Mouse (Mus musculus) heart, embryonic 11.5 days (tissue): ENCODE data around the gene Sfmbt2. TPM values are rescaled to one million over a fixed set of nuclear protein-coding genes. Genes with fewer than 3 reads are reported as not detected.

Experiments
- ATAC-seq: fragments of 200-750 bp; cut with Nextera tagmentation; replicated peaks from 2 replicates; pipeline ENCODE4 v1.8.0; 2017; ENCODE audit warnings: moderate library complexity; ENCODE audit not compliant: insufficient number of reproducible peaks, low FRiP score, low TSS enrichment
- H3K27ac ChIP-seq: fragments of 300-500 bp; sonication (generic); 2 replicates; pipeline ENCODE4 v1.5.1; 2014; ENCODE audit warnings: mild to moderate bottlenecking, low read depth, low read length
- H3K27me3 ChIP-seq: fragments of 300-500 bp; sonication (generic); 2 replicates; pipeline ENCODE4 v1.6.1; 2014; ENCODE audit warnings: mild to moderate bottlenecking, low read length, mixed read lengths; ENCODE audit not compliant: control insufficient read depth, insufficient read depth
- H3K36me3 ChIP-seq: fragments of 300-500 bp; sonication (generic); 2 replicates; pipeline ENCODE4 v1.6.1; 2014; ENCODE audit warnings: mild to moderate bottlenecking, low read length, moderate library complexity, mixed read lengths; ENCODE audit not compliant: control insufficient read depth, insufficient read depth
- H3K4me1 ChIP-seq: fragments of 300-500 bp; sonication (generic); 2 replicates; pipeline ENCODE4 v1.6.1; 2014; ENCODE audit warnings: low read length; ENCODE audit not compliant: control insufficient read depth, insufficient read depth
- H3K4me2 ChIP-seq: fragments of 300-500 bp; sonication (generic); 2 replicates; pipeline ENCODE4 v1.6.1; 2014; ENCODE audit warnings: mild to moderate bottlenecking, moderate library complexity
- H3K4me3 ChIP-seq: fragments of 300-500 bp; sonication (generic); 2 replicates; pipeline ENCODE4 v1.5.1; 2014; ENCODE audit warnings: low read depth, low read length
- H3K9ac ChIP-seq: fragments of 300-500 bp; sonication (generic); 2 replicates; pipeline ENCODE4 v1.6.1; 2014; ENCODE audit warnings: mild to moderate bottlenecking, low read depth, low read length, moderate library complexity
- H3K9me3 ChIP-seq: fragments of 300-500 bp; sonication (generic); replicated peaks from 2 replicates; pipeline ENCODE4 v1.6.1; 2016; ENCODE audit warnings: low read length; ENCODE audit not compliant: control insufficient read depth
- WGBS: fragments of 180-500 bp; shearing (Covaris S2); extraction: QIAGEN DNeasy Blood & Tissue Kit; methylation state at CpG from one replicate; pipeline ENCODE4 v1.1.7; 2014; ENCODE audit not compliant: insufficient replicate concordance; 5-methylcytosine and 5-hydroxymethylcytosine counted together
- polyA plus RNA-seq: library from polyadenylated mRNA; unstranded; fragments of >200 nt; fragmentation: Nextera tagmentation; extraction: Ambion mirVana; gene quantifications from 2 replicates; pipeline ENCODE4 v1.2.1, GENCODE M21; 2014

Sfmbt2 gene
- polyA plus RNA-seq, 1 experiment from 2014 or later = 1.5 TPM

- ATAC-seq = no peak
- Histone ChIP-seq H3K9me3 (no peaks in the 10 kb centered on the region), H3K27me3 (peaks cover 35% of the 10 kb centered on the region), H3K4me1 (peaks cover under 1% of the 10 kb centered on the region; the same call in 1 of the 2 replicates), H3K9ac (no peak overlapping the region), H3K4me3 (no peak overlapping the region), H3K36me3 (no peaks in the 10 kb centered on the region), H3K27ac (no peak overlapping the region), H3K4me2 (no peak overlapping the region)
- WGBS = 31% methylated on average over 2 of the region's 2 CpGs
Measured at GRCm38 (mm10) chr2:10366284-10366683, 4.0 kb upstream of the Sfmbt2 start.

GRCm38 (mm10) chr2:10369676-10370075, 634 bp upstream of the Sfmbt2 start:
- H3K4me2 ChIP-seq = no peak overlapping the region
- 3% methylated on average over 8 of the region's 8 CpGs for WGBS
- H3K9me3 ChIP-seq = no peaks in the 10 kb centered on the region
- H3K27ac ChIP-seq = no peak overlapping the region
- H3K9ac ChIP-seq = no peak overlapping the region
- H3K4me3 ChIP-seq = no peak overlapping the region
- ATAC-seq = no peak
- peaks cover 42% of the 10 kb centered on the region for H3K27me3 ChIP-seq
- H3K4me1 ChIP-seq = peaks cover 6% of the 10 kb centered on the region
- H3K36me3 ChIP-seq = no peaks in the 10 kb centered on the region

- no peaks in the 10 kb centered on the region for H3K9me3 ChIP-seq
- H3K9ac ChIP-seq = no peak overlapping the region
- no peaks in the 10 kb centered on the region for H3K36me3 ChIP-seq
- 1% methylated on average over 26 of the region's 26 CpGs for WGBS
- H3K4me2 ChIP-seq = no peak overlapping the region
- no peak for ATAC-seq
- no peak overlapping the region for H3K27ac ChIP-seq
- H3K27me3 ChIP-seq = peaks cover 53% of the 10 kb centered on the region
- H3K4me1 ChIP-seq = peaks cover 6% of the 10 kb centered on the region
- no peak overlapping the region for H3K4me3 ChIP-seq
Measured at GRCm38 (mm10) chr2:10370687-10371458, 563 bp downstream of the Sfmbt2 start.

- Histone ChIP-seq H3K27ac (no peak overlapping the region), H3K9me3 (no peaks in the 10 kb centered on the region), H3K4me2 (peak overlapping the region; percentile 14; the same call in 1 of the 2 replicates), H3K27me3 (peaks cover 59% of the 10 kb centered on the region), H3K4me3 (peak overlapping the region; percentile 48; the same call in 1 of the 2 replicates), H3K9ac (no peak overlapping the region), H3K36me3 (no peaks in the 10 kb centered on the region), H3K4me1 (peaks cover 6% of the 10 kb centered on the region)
- 3% methylated on average over 16 of the region's 16 CpGs for WGBS
- no peak for ATAC-seq
Measured at GRCm38 (mm10) chr2:10371459-10371817, 1.1 kb downstream of the Sfmbt2 start.

GRCm38 (mm10) chr2:10371899-10372298, 1.6 kb downstream of the Sfmbt2 start:
- no peak overlapping the region for H3K27ac ChIP-seq
- no peak for ATAC-seq

GRCm38 (mm10) chr2:10372321-10372723, 2.0 kb downstream of the Sfmbt2 start:
- Histone ChIP-seq H3K27me3 (peaks cover 57% of the 10 kb centered on the region), H3K9ac (peak overlapping the region; percentile 64; the same call in 1 of the 2 replicates), H3K27ac (no peak overlapping the region), H3K4me3 (peak overlapping the region; percentile 48), H3K36me3 (no peaks in the 10 kb centered on the region), H3K4me1 (peaks cover 6% of the 10 kb centered on the region), H3K9me3 (no peaks in the 10 kb centered on the region), H3K4me2 (peak overlapping the region; percentile 97)
- ATAC-seq = peak; percentile 77
- WGBS = under 1% methylated on average over 31 of the region's 31 CpGs

More at GRCm38 (mm10) chr2:10371899-10372298, 1.6 kb downstream of the Sfmbt2 start:
- Histone ChIP-seq H3K9me3 (no peaks in the 10 kb centered on the region), H3K36me3 (no peaks in the 10 kb centered on the region), H3K9ac (no peak overlapping the region), H3K27me3 (peaks cover 60% of the 10 kb centered on the region), H3K4me3 (peak overlapping the region; percentile 48), H3K4me1 (peaks cover 6% of the 10 kb centered on the region), H3K4me2 (peak overlapping the region; percentile 97)
- WGBS = under 1% methylated on average over 12 of the region's 18 CpGs

- WGBS = under 1% methylated on average over 34 of the region's 35 CpGs
- Histone ChIP-seq H3K9me3 (no peaks in the 10 kb centered on the region), H3K36me3 (no peaks in the 10 kb centered on the region), H3K27ac (no peak overlapping the region), H3K4me2 (peak overlapping the region; percentile 97), H3K27me3 (peaks cover 55% of the 10 kb centered on the region), H3K4me1 (peaks cover 6% of the 10 kb centered on the region), H3K9ac (peak overlapping the region; percentile 64; the same call in 1 of the 2 replicates), H3K4me3 (peak overlapping the region; percentile 48)
- ATAC-seq = peak; percentile 28; the same call in 1 of the 2 replicates
Measured at GRCm38 (mm10) chr2:10372776-10373507, 2.6 kb downstream of the Sfmbt2 start.

- Histone ChIP-seq H3K36me3 (no peaks in the 10 kb centered on the region), H3K27me3 (peaks cover 48% of the 10 kb centered on the region), H3K4me1 (peaks cover 6% of the 10 kb centered on the region), H3K9me3 (no peaks in the 10 kb centered on the region), H3K4me3 (peak overlapping the region; percentile 48), H3K4me2 (peak overlapping the region; percentile 97), H3K27ac (no peak overlapping the region), H3K9ac (0 out of 2 replicates have a peak overlapping the region, but pooled peaks have one; percentile 39)
- under 1% methylated on average over 30 of the region's 30 CpGs for WGBS
- no peak for ATAC-seq
Measured at GRCm38 (mm10) chr2:10373508-10374206, 3.3 kb downstream of the Sfmbt2 start.
